Mouse (Mus musculus) heart, adult 2 months (tissue): ENCODE measurements around the gene Ostm1. TPM values are rescaled to one million over a fixed set of nuclear protein-coding genes. Genes with fewer than 3 reads are reported as not detected.

Experiments used
- DNase-seq, 2 experiments: peaks; one replicate each; pipeline ENCODE4 v3.0.0; 2021
- H3K27ac ChIP-seq: fragments of 200-600 bp; 2 replicates; pipeline ENCODE4 v1.8.1; 2022
- H3K27me3 ChIP-seq: fragments of 200-500 bp; 2 replicates; pipeline ENCODE4 v1.6.1; 2012; ENCODE audit warnings: mild to moderate bottlenecking, low read length, inconsistent platforms, mixed read lengths; ENCODE audit not compliant: control insufficient read depth, insufficient read depth
- H3K36me3 ChIP-seq: fragments of 200-500 bp; 2 replicates; pipeline ENCODE4 v1.6.1; 2012; ENCODE audit warnings: low read length, inconsistent platforms; ENCODE audit not compliant: control insufficient read depth, insufficient read depth
- H3K4me1 ChIP-seq: fragments of 200-500 bp; 2 replicates; pipeline ENCODE4 v1.6.1; 2011; ENCODE audit warnings: low read length; ENCODE audit not compliant: control insufficient read depth, insufficient read depth
- H3K4me3 ChIP-seq: fragments of 200-600 bp; 2 replicates; pipeline ENCODE4 v1.8.1; 2022
- H3K79me2 ChIP-seq: fragments of 200-500 bp; replicated peaks from 2 replicates; pipeline ENCODE4 v1.6.1; 2012; ENCODE audit warnings: mild to moderate bottlenecking, inconsistent platforms, low read length, moderate library complexity, mixed read lengths; ENCODE audit not compliant: control insufficient read depth, insufficient read depth
- H3K9ac ChIP-seq: fragments of 200-500 bp; 2 replicates; pipeline ENCODE4 v1.6.1; 2012; ENCODE audit warnings: low read depth, mild to moderate bottlenecking, control low read depth, inconsistent platforms, low read length, mixed read lengths
- CTCF ChIP-seq: fragments of 200-600 bp; IDR thresholded peaks from 2 replicates; pipeline ENCODE4 v1.8.1; 2022; ENCODE audit warnings: antibody characterized with exemption, mild to moderate bottlenecking, moderate library complexity
- EP300 ChIP-seq: fragments of 200-500 bp; IDR thresholded peaks from 2 replicates; pipeline ENCODE4 v1.6.1; 2011; ENCODE audit warnings: low read depth, low read length, control low read depth; ENCODE audit not compliant: insufficient read depth
- POLR2A ChIP-seq: fragments of 200-500 bp; IDR thresholded peaks from 2 replicates; pipeline ENCODE4 v1.6.1; 2011; ENCODE audit warnings: mild to moderate bottlenecking, low read depth, low read length, control low read depth; ENCODE audit not compliant: insufficient read depth
- WGBS: fragments of 180-500 bp; shearing (Covaris S2); methylation state at CpG from one replicate; pipeline ENCODE4 v1.1.7; 2018; 5-methylcytosine and 5-hydroxymethylcytosine counted together
- intact Hi-C: fragments of 180-260 bp; cut with DNase I; formaldehyde crosslinking; loops from one replicate; pipeline ENCODE4 v1.15.1; 2025
- polyA plus RNA-seq: library from polyadenylated mRNA; depleted of rRNA; stranded (reverse); fragments of >200 nt; gene quantifications from 2 replicates; pipeline ENCODE4 v1.2.3, GENCODE M21; 2012
- total RNA-seq, 2 experiments: library from RNA; stranded (reverse); gene quantifications; 2 replicates each; pipeline ENCODE4 v1.2.3; 2021

Ostm1 gene
- total and polyA plus RNA-seq, 3 experiments = 14.0 to 19.2 (median 18.0) TPM

GRCm38 (mm10) chr10:42613075-42613474 is 29.5 kb downstream of the Ostm1 start:
- Histone ChIP-seq H3K79me2 (no peaks in the 10 kb centered on the region), H3K27me3 (peaks cover 23% of the 10 kb centered on the region), H3K4me1 (no peaks in the 10 kb centered on the region), H3K9ac (no peak overlapping the region), H3K4me3 (no peak overlapping the region), H3K27ac (no peak overlapping the region), H3K36me3 (no peaks in the 10 kb centered on the region)
- DNase-seq = no peak
- intact Hi-C loops = loop anchor here (5.0 kb wide), 1 partner anchor 36 kb away; no protein-coding TSS in a partner anchor
- TF ChIP-seq EP300 (no peak), CTCF (no peak), POLR2A (no peak)
- 20% methylated on average over 12 of the region's 12 CpGs for WGBS

- H3K4me3 ChIP-seq = no peak overlapping the region; the same call in 1 of the 2 replicates
- WGBS = 3% methylated on average over 39 of the region's 40 CpGs
- peaks cover 22% of the 10 kb centered on the region for H3K27me3 ChIP-seq
- TF ChIP-seq POLR2A = no peak
- TF ChIP-seq EP300 = no peak
- TF ChIP-seq CTCF = no peak
- H3K9ac ChIP-seq = no peak overlapping the region
- H3K27ac ChIP-seq = no peak overlapping the region
- H3K79me2 ChIP-seq = no peaks in the 10 kb centered on the region
- H3K4me1 ChIP-seq = no peaks in the 10 kb centered on the region
- intact Hi-C loops = loop anchor here (5.0 kb wide), 1 partner anchor 37 kb away; no protein-coding TSS in a partner anchor
- peak in 1 of 2 experiments; percentile 35 for DNase-seq
- H3K36me3 ChIP-seq = no peaks in the 10 kb centered on the region
Observed at GRCm38 (mm10) chr10:42613639-42614381, 30.2 kb downstream of the Ostm1 start.

DNA sequence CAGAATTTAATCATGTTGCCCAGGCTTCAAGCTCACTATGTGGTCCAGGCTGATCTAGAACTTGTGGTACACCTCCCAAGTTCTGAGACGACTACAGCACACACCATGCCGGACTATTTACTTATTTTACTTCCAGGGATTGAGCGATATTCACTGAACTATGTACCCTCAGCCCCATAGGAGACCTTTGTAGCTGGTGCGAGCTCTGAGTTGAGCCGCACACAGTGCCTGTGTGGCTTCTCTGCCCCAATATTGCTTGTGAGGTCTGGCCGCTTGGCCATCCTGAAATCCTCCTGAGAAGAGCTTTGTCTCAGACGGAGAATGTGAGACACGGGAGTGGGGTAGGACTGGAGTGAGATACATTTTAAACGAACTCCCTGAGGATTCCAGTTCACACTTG is 31.1 kb downstream of the Ostm1 start:
- DNase-seq = no peak
- intact Hi-C loops = loop anchor here (5.0 kb wide), 1 partner anchor 37 kb away; no protein-coding TSS in a partner anchor
- Histone ChIP-seq H3K79me2 (no peaks in the 10 kb centered on the region), H3K4me1 (no peaks in the 10 kb centered on the region), H3K36me3 (no peaks in the 10 kb centered on the region), H3K27me3 (peaks cover 22% of the 10 kb centered on the region), H3K27ac (no peak overlapping the region), H3K4me3 (no peak overlapping the region), H3K9ac (no peak overlapping the region)
- 24% methylated on average over 9 of the region's 9 CpGs for WGBS
- TF ChIP-seq EP300 = no peak
- TF ChIP-seq CTCF = no peak
- TF ChIP-seq POLR2A = no peak

GRCm38 (mm10) chr10:42618291-42618690 is 34.7 kb downstream of the Ostm1 start:
- H3K9ac ChIP-seq = no peak overlapping the region
- no peaks in the 10 kb centered on the region for H3K4me1 ChIP-seq
- H3K36me3 ChIP-seq = no peaks in the 10 kb centered on the region
- peaks cover 21% of the 10 kb centered on the region for H3K27me3 ChIP-seq
- no peaks in the 10 kb centered on the region for H3K79me2 ChIP-seq
- intact Hi-C loops = no loop called here
- no peak for DNase-seq
- TF ChIP-seq EP300 (no peak), POLR2A (no peak), CTCF (no peak)
- H3K27ac ChIP-seq = no peak overlapping the region
- WGBS = 55% methylated on average over 2 of the region's 2 CpGs
- no peak overlapping the region for H3K4me3 ChIP-seq

DNA sequence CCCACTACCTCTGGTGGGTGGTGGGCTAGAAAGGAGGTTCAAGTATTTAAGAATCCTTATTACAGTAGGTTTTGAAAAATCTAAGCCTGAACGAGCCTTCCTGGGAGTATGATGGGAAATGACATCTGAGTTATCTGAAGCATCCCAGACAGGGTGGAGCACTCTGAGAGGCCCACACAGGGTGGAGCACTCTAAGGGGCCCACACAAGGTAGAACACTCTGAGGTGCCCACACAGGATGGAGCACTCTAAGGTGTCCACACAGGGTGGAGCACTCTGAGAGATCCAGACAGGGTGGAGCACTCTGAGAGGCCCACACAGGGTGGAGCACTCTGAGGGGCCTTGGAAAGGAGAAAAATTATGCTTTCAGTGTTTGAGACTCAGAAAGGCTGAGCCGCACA is 42.3 kb downstream of the Ostm1 start:
- H3K27me3 ChIP-seq = peaks cover 4% of the 10 kb centered on the region; the same call in 1 of the 2 replicates

DNA sequence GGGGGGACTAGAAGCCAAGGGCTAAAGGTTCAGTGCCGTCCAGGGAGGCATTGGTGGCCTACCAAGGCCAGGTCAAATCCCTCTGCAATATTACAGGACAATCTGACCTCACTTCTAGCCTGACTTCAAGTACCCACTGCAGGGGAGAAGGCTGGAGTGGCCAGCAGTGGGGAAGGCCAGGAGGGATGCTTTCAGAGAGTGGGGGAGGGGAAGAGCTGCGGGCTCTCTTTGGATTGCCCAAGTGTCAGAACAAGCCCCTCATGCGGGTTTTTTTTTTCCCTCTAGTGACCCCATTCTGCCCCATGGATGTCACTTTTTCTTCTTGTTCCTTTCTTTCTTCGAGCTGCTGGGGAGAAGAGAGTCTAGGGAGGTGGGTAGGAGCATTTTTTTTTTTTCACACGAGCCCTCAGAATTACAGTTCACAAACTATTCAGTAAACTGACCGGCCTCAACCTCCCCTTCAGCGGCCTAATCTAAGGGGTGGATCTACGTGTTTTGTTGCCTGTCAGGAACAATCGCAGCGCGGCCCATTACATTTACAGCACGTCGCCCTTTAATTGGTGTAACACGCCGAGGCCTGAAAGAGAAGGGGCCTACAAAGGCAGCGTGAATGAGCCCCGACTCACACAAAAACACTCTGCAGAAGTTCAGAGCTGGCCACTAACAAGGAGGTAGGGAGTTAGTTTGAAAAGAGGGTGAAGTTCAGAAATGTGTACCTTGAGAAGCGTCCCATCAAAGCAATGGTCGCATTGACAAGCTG is 47.2 kb downstream of the Ostm1 start:
- WGBS = 21% methylated on average over 19 of the region's 19 CpGs

More for the DNA sequence above, 42.3 kb downstream of the Ostm1 start:
- H3K36me3 ChIP-seq = no peaks in the 10 kb centered on the region
- no peaks in the 10 kb centered on the region for H3K4me1 ChIP-seq
- no peak overlapping the region for H3K27ac ChIP-seq
- intact Hi-C loops = no loop called here
- TF ChIP-seq POLR2A = no peak
- H3K4me3 ChIP-seq = no peak overlapping the region
- DNase-seq = no peak
- 66% methylated on average over 2 of the region's 2 CpGs for WGBS
- no peak overlapping the region for H3K9ac ChIP-seq
- H3K79me2 ChIP-seq = no peaks in the 10 kb centered on the region

More for the DNA sequence above, 47.2 kb downstream of the Ostm1 start:
- H3K4me3 ChIP-seq = no peak overlapping the region
- peaks cover 32% of the 10 kb centered on the region for H3K27me3 ChIP-seq
- intact Hi-C loops = loop anchor here (5.0 kb wide), 1 partner anchor 48 kb away; the partner anchor contains the start of genes Nr2e1 and Ostm1
- H3K79me2 ChIP-seq = no peaks in the 10 kb centered on the region
- TF ChIP-seq EP300 (no peak), POLR2A (no peak), CTCF (no peak)
- DNase-seq = no peak
- H3K27ac ChIP-seq = no peak overlapping the region
- H3K36me3 ChIP-seq = no peaks in the 10 kb centered on the region
- 0 out of 2 replicates have a peak, but pooled peaks cover 2% of the 10 kb centered on the region for H3K4me1 ChIP-seq
- no peak overlapping the region for H3K9ac ChIP-seq
